Mouse (Mus musculus) c-Kit-positive CD71-positive TER-119-negative erythroid progenitor cells, embryonic 14.5 days (primary cell): ENCODE results near the gene Tkfc.

Experiments used
- DNase-seq: peaks from one replicate; pipeline ENCODE4 v3.0.0-alpha.2; 2013; ENCODE audit warnings: low read depth

The Tkfc gene

DNA sequence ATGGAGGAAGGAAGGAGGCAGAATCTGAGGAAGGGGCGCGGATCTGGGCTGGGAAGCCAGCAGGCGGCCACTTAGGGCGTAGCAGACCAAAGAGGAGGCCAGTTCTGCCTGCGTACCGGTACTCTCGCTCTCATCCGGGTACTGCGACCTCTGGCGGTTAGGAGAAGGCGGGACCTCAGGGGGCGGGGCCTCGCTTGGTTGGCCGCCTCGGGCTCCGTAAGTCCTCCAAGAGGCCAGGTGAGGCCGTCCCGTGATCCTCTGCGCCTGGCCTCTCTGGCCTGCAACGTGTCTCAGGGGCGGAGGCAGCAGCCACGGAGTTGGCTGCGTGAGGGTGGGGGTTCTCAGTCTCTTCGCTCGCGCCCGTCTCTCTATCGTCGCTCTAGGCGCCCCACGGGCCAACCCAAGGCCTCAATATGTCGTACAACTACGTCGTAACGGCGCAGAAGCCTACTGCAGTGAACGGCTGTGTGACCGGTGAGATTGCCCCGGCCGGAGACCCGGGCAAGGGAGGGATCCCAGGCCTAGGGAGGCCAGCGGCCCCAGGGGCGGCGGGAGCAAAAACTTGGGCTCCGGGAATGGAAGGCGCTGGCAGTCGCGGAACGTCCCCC is at the start of gene Tkfc, which contains the start of gene Ddb1:
TSS of gene Tkfc (minus strand) at position 362 of the 608 bp plus-strand sequence.
TSS of gene Ddb1 (plus strand) at position 35 of the 608 bp plus-strand sequence.
- DNase-seq: peak; percentile 97

- no peak for DNase-seq
These were observed 42.7 kb upstream of the Tkfc start for GRCm38 (mm10) chr19:10648156-10648555.

- DNase-seq: no peak
These were observed 40.2 kb upstream of the Tkfc start for GRCm38 (mm10) chr19:10645616-10646015.

GRCm38 (mm10) chr19:10640589-10641378 is 35.3 kb upstream of the Tkfc start:
- DNase-seq: no peak

- no peak for DNase-seq
These were observed 34.6 kb upstream of the Tkfc start for GRCm38 (mm10) chr19:10640080-10640479.

DNA sequence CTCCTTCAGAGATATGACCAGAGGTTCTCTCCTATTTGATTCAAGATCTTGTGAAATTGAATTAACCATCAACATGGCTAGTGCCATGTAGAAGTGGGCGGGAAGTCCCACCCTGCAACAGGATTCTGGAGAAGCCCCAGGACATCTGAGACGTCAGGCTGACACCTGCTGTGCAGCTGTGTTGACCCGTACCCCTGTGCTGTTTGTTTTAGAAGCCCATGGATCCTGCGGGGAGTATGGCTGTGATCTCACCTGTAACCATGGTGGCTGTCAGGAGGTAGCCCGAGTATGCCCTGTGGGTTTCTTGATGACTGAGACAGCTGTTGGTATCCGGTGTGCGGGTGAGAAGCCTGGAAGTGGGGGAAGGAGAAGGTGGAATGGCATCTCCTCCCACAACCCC is 32.4 kb upstream of the Tkfc start:
- DNase-seq: no peak

- peak; percentile 54 for DNase-seq
These were observed 29.4 kb upstream of the Tkfc start for GRCm38 (mm10) chr19:10634872-10635318.

DNA sequence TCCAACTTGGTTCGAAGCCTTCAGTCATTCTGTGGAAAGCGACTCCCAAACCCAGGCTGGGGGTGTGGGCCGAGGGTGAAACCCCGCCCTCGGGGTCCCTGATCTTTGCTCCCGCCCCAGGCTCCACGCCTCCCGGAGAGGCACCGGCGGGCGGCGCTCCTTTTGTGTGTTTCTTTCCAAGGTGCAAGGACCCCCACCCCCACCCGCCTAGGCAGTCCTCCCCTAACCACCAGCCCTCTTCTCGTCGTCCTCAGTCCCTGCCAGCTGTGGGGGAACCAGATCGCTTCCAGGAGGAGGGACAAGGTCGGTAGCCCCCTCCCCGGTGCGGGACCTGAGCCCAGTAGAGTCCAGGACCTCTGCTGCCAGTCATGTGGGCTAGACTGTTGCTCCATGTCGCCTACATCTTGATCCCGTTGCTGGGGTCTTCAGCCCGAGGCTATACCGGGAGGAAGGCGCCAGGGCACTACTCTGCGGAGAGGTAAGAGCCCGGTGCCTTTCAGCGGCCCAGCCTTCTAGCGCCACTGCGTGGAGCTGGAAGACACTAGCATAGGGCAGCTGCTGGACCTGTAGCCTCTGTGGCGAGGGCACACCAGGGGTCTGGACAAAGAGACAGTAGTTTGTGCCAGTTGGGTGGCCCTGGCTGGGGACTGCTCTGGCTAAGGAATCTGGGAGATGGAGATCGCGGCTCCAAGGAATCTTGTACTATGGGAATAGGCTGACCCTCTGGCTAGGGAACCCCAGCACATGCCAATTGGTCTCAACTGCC is 28.8 kb upstream of the Tkfc start, which contains the start of gene Vwce:
TSS of gene Vwce (plus strand) at position 108 of the 766 bp plus-strand sequence.
- DNase-seq: no peak

GRCm38 (mm10) chr19:10608573-10609240 is 3.3 kb upstream of the Tkfc start:
- DNase-seq: no peak

- peak; percentile 42 for DNase-seq
These were observed 608 bp upstream of the Tkfc start for GRCm38 (mm10) chr19:10605901-10606622.

DNA sequence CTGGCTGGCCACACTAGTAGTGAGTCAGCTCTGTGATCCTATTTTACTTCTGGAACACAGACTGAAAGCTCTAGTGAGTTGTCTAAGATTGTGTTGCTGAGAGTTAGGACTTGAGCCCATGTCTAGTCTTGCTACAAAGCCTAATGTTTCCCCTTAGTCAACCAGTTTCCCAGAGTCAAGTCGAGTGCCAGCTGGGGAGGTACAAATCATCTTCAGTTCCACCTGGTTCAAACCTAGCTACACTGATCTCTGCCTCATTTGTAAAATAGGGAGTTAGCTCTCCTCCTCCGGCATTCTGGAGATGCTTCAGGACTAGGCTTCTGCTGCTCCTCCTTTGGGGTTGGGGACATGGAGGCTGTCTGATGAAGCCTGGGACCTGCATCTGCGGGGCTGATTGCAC is 920 bp downstream of the Tkfc start:
- no peak for DNase-seq

DNA sequence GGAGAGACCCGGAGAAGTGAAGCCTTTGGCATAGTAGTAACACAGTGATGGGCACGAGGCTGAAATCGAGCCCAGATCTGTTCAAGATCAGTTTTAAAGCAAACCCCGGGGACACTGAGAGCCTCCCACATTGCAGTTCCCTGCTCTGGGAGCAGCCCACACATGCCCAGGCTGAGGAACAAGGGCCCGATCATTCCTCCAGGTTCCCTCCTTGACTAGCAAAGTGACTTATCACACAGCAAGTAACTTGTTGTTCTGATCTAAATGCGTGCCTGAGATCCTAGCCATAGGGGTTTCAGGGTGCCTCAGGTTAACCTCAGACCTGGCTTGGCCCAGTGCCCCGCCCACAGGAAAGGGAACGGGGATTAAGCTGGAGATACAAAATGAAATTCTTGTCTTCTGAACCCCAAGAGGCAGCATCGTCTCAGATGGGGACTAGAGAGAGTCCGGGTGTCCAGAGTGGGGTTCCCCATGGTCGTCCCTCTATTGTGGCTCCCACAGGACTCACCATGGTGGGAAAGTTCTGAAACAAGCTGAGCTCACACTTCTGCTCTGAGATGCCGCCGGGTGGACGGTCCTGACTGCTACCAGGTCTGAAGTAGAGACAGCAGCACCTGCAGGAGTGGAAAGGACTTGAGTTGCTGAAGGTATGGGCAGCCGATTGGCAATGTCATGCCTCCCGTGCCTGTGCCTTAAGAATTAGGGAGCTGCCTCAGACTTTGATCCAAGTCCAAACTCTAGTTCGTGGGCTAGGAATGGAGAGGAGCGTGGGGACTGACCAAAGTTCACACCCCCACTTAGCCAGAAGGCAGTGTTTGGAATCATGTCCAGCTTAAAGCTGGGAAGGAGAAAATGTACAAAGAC is 1.6 kb downstream of the Tkfc start:
- DNase-seq: no peak

DNA sequence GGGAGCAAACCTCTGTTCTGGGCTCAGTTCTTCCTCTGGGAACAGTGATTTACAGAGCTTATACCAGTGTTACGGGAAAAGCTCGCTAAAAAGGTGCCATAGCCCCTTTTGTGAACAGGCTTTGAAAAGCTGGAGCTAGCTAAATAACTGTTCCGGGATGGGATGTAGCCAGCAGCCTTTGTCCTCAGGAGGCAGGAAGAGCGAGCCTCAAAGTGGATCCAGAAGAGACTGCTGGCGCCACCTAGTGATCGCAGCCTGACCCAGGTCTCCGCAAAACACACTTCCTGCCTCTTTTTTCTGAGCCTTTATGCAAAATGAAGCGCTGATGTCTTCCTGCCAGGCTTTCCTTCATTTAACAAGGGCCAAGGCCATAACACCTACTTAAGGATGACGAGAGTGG is 2.7 kb downstream of the Tkfc start:
- peak; percentile 83 for DNase-seq

DNA sequence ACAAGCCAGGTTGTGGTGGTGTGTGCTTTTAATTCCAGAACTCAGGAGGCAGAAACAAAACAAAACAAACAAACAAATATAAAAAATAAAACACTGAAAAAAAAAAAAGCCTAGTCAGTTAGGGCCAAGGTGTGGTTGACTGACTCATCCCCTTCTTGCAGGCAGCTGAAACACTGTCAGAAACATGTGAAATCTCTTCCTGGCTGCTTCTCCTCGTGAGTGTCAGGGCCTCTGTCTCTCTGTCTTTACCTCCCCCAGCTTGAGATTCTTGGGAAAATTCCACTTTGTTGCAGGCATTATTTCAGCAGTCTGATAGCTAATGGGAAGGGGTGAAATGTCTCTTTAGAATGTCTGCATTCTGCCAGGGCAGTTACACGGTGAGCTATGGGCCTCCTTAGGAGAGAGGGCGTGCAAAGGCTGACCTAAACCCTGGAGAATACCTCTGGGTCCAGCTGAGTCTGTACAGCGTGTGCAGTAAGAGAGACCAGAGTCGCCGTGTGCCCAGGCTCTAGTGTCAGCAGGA is 3.1 kb downstream of the Tkfc start:
- DNase-seq: no peak

DNA sequence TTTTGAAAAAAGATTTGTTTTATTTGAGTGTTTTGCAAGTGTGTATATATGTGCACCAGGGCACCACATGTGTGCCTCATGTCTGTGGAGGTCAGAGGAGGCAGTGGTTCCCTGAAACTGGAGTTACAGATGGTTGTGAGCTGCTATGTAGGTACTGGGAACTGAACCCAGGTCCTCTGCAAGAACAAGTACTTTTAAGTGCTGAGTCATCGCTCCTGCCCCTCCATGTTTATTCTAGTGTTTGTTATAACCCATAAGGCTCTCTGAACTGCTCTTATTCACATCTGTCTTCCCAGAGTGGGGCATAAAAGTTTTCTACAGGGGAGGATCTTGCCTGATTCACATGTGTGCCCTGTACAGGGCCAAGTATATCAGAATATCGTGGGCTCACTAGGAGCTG is 5.8 kb downstream of the Tkfc start:
- no peak for DNase-seq

DNA sequence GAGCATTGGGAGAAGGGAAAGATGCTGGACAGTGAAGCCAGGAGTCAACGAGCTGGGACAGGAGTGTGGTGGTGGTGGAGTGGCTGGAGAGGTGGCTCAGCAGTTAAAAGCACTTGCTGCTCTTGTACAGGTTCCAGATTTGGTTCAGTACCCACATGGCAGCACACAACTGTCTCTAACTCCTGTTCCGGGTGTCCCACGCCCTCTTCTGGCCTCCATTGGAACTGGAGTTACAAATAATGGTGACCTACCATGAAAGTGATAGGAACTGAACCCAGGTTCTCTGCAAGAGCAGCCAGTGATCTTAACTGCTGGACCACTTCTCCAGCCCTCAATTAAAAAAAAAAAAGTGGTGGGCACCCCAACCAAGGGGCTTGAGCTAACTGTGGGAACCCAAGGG is 7.3 kb downstream of the Tkfc start:
- DNase-seq: peak; percentile 39

DNA sequence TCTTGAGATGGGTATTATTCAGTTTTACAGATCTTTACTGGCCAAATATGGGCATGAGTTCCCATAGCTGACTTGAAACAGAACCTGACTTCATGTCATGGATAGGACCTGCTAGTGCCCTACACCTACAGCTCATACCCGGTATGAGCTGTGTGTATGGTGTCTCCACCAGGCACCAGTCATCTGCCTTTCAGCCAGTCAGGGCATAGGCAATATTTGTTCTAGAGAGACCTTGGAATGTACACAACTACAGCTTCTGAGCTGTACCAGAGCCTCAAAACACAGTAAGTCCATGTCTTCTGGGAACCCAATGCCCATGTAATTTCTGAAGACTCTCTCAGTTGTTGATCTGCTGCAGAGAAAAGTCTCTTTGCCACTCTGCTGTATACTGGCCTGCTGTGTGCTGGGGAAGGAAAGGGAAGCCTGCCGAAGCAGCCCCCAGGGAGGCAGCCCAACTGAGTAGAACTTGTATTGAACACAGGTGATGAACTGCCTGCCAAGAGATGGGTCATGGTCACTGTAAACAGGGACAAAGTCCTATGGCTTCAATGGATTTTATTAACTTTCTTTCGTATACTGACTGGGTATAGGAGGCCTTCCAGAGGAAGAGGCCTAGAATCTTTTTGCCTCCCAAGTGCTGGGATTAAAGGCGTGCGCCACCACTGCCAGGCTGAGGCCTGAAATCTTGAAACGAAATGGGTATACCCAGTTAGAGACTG is 13.6 kb downstream of the Tkfc start:
- no peak for DNase-seq

DNA sequence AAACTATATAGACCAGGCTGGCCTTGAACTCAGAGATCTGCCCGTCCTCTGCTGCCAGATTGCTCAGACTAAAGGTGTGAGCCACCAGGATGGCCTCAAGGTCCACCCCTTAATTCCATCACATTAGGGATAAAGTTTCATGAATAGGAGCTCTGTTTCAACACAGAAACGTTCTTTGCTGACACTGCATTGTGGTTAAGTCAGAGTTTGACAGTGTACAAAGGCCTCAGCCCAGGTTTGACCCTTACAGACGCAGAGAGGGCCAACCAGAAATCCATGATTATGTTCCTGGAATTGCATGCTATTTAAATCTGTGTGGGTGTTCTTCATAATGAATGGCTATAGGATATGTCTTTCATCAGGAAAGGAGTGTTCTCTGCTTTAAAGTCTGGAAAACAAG is 15.2 kb downstream of the Tkfc start:
- DNase-seq: no peak

GRCm38 (mm10) chr19:10589127-10589857 is 16.2 kb downstream of the Tkfc start:
- DNase-seq: no peak
